Mouse (Mus musculus) hindbrain, embryonic 12.5 days (tissue): ENCODE measurements around the gene Vezt. TPM values are rescaled to one million over a fixed set of nuclear protein-coding genes. Genes with fewer than 3 reads are reported as not detected.

Experiments used
- ATAC-seq: fragments of 200-750 bp; cut with Nextera tagmentation; 2 replicates; pipeline ENCODE4 v1.8.0; 2017; ENCODE audit warnings: moderate TSS enrichment; ENCODE audit not compliant: low FRiP score
- H3K27ac ChIP-seq: fragments of 300-500 bp; sonication (generic); 2 replicates; pipeline ENCODE4 v1.5.1; 2016; ENCODE audit warnings: mild to moderate bottlenecking
- H3K27me3 ChIP-seq: fragments of 300-500 bp; sonication (generic); 2 replicates; pipeline ENCODE4 v1.6.1; 2016; ENCODE audit warnings: mild to moderate bottlenecking
- H3K36me3 ChIP-seq: fragments of 300-500 bp; sonication (generic); 2 replicates; pipeline ENCODE4 v1.6.1; 2016; ENCODE audit warnings: mild to moderate bottlenecking
- H3K4me1 ChIP-seq: fragments of 300-500 bp; sonication (generic); 2 replicates; pipeline ENCODE4 v1.6.1; 2016
- H3K4me2 ChIP-seq: fragments of 300-500 bp; sonication (generic); replicated peaks from 2 replicates; pipeline ENCODE4 v1.6.1; 2016; ENCODE audit warnings: mild to moderate bottlenecking
- H3K4me3 ChIP-seq: fragments of 300-500 bp; sonication (generic); 2 replicates; pipeline ENCODE4 v1.5.1; 2016; ENCODE audit warnings: mild to moderate bottlenecking
- H3K9ac ChIP-seq: fragments of 300-500 bp; sonication (generic); 2 replicates; pipeline ENCODE4 v1.6.1; 2016; ENCODE audit warnings: mild to moderate bottlenecking, moderate library complexity
- H3K9me3 ChIP-seq: fragments of 300-500 bp; sonication (generic); replicated peaks from 2 replicates; pipeline ENCODE4 v1.6.1; 2016; ENCODE audit warnings: mild to moderate bottlenecking
- WGBS: fragments of 180-500 bp; shearing (Covaris S2); methylation state at CpG from one replicate; pipeline ENCODE4 v1.1.7; 2016; 5-methylcytosine and 5-hydroxymethylcytosine counted together
- polyA plus RNA-seq: library from polyadenylated mRNA; unstranded; fragments of >200 nt; fragmentation: Nextera tagmentation; extraction: Ambion mirVana; gene quantifications from 2 replicates; pipeline ENCODE4 v1.2.1, GENCODE M21; 2016

Gene Vezt
- polyA plus RNA-seq, 1 experiment from 2014 or later, result 58.1 TPM

- Histone ChIP-seq H3K27ac (no peak overlapping the region), H3K9ac (no peak overlapping the region), H3K4me1 (0 out of 2 replicates have a peak, but pooled peaks cover 6% of the 10 kb centered on the region), H3K4me3 (no peak overlapping the region), H3K9me3 (no peaks in the 10 kb centered on the region), H3K36me3 (no peaks in the 10 kb centered on the region), H3K27me3 (no peaks in the 10 kb centered on the region), H3K4me2 (no peak overlapping the region)
- no peak for ATAC-seq
- WGBS, result 89% methylated on average over 2 of the region's 2 CpGs
Measured at GRCm38 (mm10) chr10:93918087-93918486, 117.5 kb downstream of the Vezt start.

- Histone ChIP-seq H3K4me2 (no peak overlapping the region), H3K4me1 (0 out of 2 replicates have a peak, but pooled peaks cover 6% of the 10 kb centered on the region), H3K27me3 (no peaks in the 10 kb centered on the region), H3K27ac (no peak overlapping the region), H3K36me3 (no peaks in the 10 kb centered on the region), H3K9ac (no peak overlapping the region), H3K4me3 (no peak overlapping the region), H3K9me3 (no peaks in the 10 kb centered on the region)
- 79% methylated on average over 2 of the region's 2 CpGs for WGBS
- no peak for ATAC-seq
Measured at GRCm38 (mm10) chr10:93916778-93917177, 118.8 kb downstream of the Vezt start.

- Histone ChIP-seq H3K27ac (no peak overlapping the region), H3K4me3 (no peak overlapping the region)
Measured at GRCm38 (mm10) chr10:93915531-93916275, 119.9 kb downstream of the Vezt start.

DNA sequence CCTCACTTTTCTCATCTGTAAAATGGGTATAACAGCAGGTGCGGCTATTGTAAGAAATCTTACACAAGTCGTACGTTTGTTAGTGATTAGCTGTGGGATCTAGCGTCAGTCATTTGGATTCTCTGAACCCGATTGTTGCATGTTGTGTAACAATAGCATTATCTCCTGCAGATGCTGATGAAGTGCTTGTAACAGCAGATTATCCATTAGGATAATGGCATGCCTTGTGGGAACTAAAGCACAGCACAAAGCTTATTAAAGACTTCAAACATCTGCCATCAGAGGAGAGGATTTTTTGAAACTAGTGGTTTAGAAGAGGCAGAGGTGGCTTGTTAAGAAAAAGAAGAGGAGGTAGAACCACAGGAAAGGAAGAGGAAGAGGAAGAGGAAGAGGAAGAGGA lies 122.1 kb downstream of the Vezt start:
- Histone ChIP-seq H3K9ac (no peak overlapping the region), H3K4me3 (no peak overlapping the region), H3K9me3 (no peaks in the 10 kb centered on the region), H3K4me2 (no peak overlapping the region), H3K36me3 (no peaks in the 10 kb centered on the region), H3K27me3 (no peaks in the 10 kb centered on the region), H3K27ac (no peak overlapping the region), H3K4me1 (0 out of 2 replicates have a peak, but pooled peaks cover 6% of the 10 kb centered on the region)
- 92% methylated on average over 5 of the region's 5 CpGs for WGBS
- ATAC-seq, result no peak

More at GRCm38 (mm10) chr10:93915531-93916275, 119.9 kb downstream of the Vezt start:
- 38% methylated on average over 11 of the region's 11 CpGs for WGBS
- no peaks in the 10 kb centered on the region for H3K27me3 ChIP-seq
- H3K36me3 ChIP-seq, result no peaks in the 10 kb centered on the region
- 0 out of 2 replicates have a peak, but pooled peaks cover 6% of the 10 kb centered on the region for H3K4me1 ChIP-seq
- no peaks in the 10 kb centered on the region for H3K9me3 ChIP-seq
- ATAC-seq, result no peak
- H3K4me2 ChIP-seq, result no peak overlapping the region
- no peak overlapping the region for H3K9ac ChIP-seq

- Histone ChIP-seq H3K36me3 (no peaks in the 10 kb centered on the region), H3K27me3 (no peaks in the 10 kb centered on the region), H3K9me3 (no peaks in the 10 kb centered on the region), H3K4me3 (no peak overlapping the region), H3K4me2 (no peak overlapping the region), H3K9ac (no peak overlapping the region), H3K27ac (no peak overlapping the region), H3K4me1 (0 out of 2 replicates have a peak, but pooled peaks cover 6% of the 10 kb centered on the region)
- 92% methylated on average over 1 of the region's 1 CpGs for WGBS
- ATAC-seq, result no peak
Measured at GRCm38 (mm10) chr10:93912917-93913316, 122.7 kb downstream of the Vezt start.

GRCm38 (mm10) chr10:93912136-93912855 lies 123.3 kb downstream of the Vezt start:
- H3K4me3 ChIP-seq, result no peak overlapping the region
- ATAC-seq, result no peak
- 90% methylated on average over 5 of the region's 5 CpGs for WGBS

DNA sequence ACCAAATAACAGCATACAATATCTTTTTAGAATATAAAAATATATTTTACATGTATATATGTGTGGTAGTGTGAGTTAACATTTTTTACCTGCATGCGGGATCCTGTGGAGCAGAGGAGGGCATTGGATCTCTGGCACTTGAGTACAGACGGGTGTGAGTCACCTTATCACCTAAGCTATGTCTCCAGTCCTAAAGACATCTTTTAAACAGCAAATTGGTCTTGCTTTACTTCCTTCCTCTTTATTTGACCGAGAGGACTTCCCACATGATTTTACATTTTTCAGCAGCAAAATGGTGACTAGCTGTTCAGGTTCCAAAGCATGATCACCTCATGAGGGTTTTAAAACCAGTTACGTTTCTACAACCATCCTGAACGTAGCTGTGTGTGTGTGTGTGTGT lies 124.3 kb downstream of the Vezt start:
- Histone ChIP-seq H3K27ac (no peak overlapping the region), H3K4me2 (no peak overlapping the region), H3K27me3 (no peaks in the 10 kb centered on the region), H3K4me1 (0 out of 2 replicates have a peak, but pooled peaks cover 5% of the 10 kb centered on the region), H3K4me3 (no peak overlapping the region), H3K36me3 (no peaks in the 10 kb centered on the region), H3K9me3 (no peaks in the 10 kb centered on the region), H3K9ac (no peak overlapping the region)
- no peak for ATAC-seq
- 85% methylated on average over 5 of the region's 5 CpGs for WGBS

More at GRCm38 (mm10) chr10:93912136-93912855, 123.3 kb downstream of the Vezt start:
- Histone ChIP-seq H3K9ac (no peak overlapping the region), H3K4me2 (no peak overlapping the region), H3K36me3 (no peaks in the 10 kb centered on the region), H3K27me3 (no peaks in the 10 kb centered on the region), H3K9me3 (no peaks in the 10 kb centered on the region), H3K4me1 (0 out of 2 replicates have a peak, but pooled peaks cover 6% of the 10 kb centered on the region), H3K27ac (no peak overlapping the region)

GRCm38 (mm10) chr10:93909811-93910446 lies 125.7 kb downstream of the Vezt start:
- no peaks in the 10 kb centered on the region for H3K4me1 ChIP-seq
- no peak overlapping the region for H3K9ac ChIP-seq
- 64% methylated on average over 5 of the region's 5 CpGs for WGBS
- H3K4me2 ChIP-seq, result no peak overlapping the region
- no peak overlapping the region for H3K27ac ChIP-seq
- H3K9me3 ChIP-seq, result no peaks in the 10 kb centered on the region
- no peaks in the 10 kb centered on the region for H3K36me3 ChIP-seq
- H3K27me3 ChIP-seq, result no peaks in the 10 kb centered on the region
- no peak overlapping the region for H3K4me3 ChIP-seq
- no peak for ATAC-seq

DNA sequence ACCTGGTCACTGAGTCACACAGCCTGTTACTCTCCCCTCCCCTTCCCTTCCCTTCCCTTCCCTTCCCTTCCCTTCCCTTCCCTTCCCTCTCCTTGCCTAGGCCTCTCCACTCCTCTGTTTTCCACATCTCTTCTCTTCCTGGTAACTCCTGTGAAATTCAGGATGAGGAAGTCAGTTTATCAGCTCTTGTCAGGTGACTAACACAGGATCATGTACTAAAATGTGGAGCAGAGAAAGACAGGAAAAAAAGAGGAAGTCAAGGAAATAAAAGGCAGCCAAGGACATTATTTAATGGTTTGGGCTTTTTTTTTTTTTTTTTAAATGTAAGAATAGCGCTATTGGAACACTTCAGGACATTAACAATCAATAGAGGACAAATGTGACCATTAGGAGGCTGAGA lies 126.6 kb downstream of the Vezt start:
- H3K4me2 ChIP-seq, result no peak overlapping the region
- no peak overlapping the region for H3K27ac ChIP-seq
- H3K27me3 ChIP-seq, result no peaks in the 10 kb centered on the region
- no peak overlapping the region for H3K9ac ChIP-seq
- no peaks in the 10 kb centered on the region for H3K36me3 ChIP-seq
- H3K9me3 ChIP-seq, result no peaks in the 10 kb centered on the region
- 82% methylated on average over 1 of the region's 1 CpGs for WGBS
- H3K4me3 ChIP-seq, result no peak overlapping the region
- no peaks in the 10 kb centered on the region for H3K4me1 ChIP-seq
- no peak for ATAC-seq

- Histone ChIP-seq H3K27me3 (no peaks in the 10 kb centered on the region), H3K36me3 (no peaks in the 10 kb centered on the region), H3K27ac (no peak overlapping the region), H3K4me1 (no peaks in the 10 kb centered on the region), H3K9me3 (no peaks in the 10 kb centered on the region), H3K4me2 (no peak overlapping the region), H3K9ac (no peak overlapping the region), H3K4me3 (no peak overlapping the region)
- WGBS, result 89% methylated on average over 7 of the region's 7 CpGs
- no peak for ATAC-seq
Measured at GRCm38 (mm10) chr10:93908540-93908939, 127.1 kb downstream of the Vezt start.

- WGBS, result 65% methylated on average over 10 of the region's 10 CpGs
- Histone ChIP-seq H3K27me3 (no peaks in the 10 kb centered on the region), H3K4me2 (no peak overlapping the region), H3K27ac (no peak overlapping the region), H3K36me3 (no peaks in the 10 kb centered on the region), H3K9me3 (no peaks in the 10 kb centered on the region), H3K4me1 (no peaks in the 10 kb centered on the region), H3K9ac (no peak overlapping the region), H3K4me3 (no peak overlapping the region)
- no peak for ATAC-seq
Measured at GRCm38 (mm10) chr10:93907376-93907775, 128.2 kb downstream of the Vezt start.

DNA sequence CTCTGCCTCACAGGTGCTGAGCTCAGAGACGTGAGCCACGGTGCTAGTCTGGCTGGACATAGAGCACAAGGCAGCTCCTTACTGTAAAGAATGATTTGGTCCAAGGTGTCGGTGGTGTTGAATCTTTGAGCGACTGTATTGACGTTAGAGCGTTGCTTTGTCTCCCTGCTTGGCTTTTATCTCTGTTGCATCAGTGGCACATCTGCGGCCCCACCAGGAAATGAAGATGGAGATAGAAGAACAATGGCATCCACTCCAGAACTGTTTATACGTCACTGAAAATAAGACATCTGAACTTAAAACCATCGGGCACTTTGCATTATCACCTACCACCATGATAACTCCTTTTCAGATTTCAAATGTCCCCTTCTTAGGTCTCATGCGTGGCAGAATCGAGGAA lies 135.7 kb downstream of the Vezt start:
- H3K36me3 ChIP-seq, result no peaks in the 10 kb centered on the region

More for the DNA sequence above, 135.7 kb downstream of the Vezt start:
- no peak overlapping the region for H3K4me3 ChIP-seq
- no peaks in the 10 kb centered on the region for H3K9me3 ChIP-seq
- no peaks in the 10 kb centered on the region for H3K4me1 ChIP-seq
- no peak overlapping the region for H3K27ac ChIP-seq
- no peak for ATAC-seq
- WGBS, result 89% methylated on average over 11 of the region's 11 CpGs
- no peaks in the 10 kb centered on the region for H3K27me3 ChIP-seq
- no peak overlapping the region for H3K9ac ChIP-seq
- no peak overlapping the region for H3K4me2 ChIP-seq
